Mouse (Mus musculus): ENCODE measurements around the gene Fkbp8. TPM values are rescaled to one million over a fixed set of nuclear protein-coding genes. Genes with fewer than 3 reads are reported as not detected.
A peak's percentile ranks its signal among the peaks of the same experiment; 100 is the strongest.

The Fkbp8 gene
- polyA plus RNA-seq, 1 experiment from 2014 or later: 158 TPM

DNA sequence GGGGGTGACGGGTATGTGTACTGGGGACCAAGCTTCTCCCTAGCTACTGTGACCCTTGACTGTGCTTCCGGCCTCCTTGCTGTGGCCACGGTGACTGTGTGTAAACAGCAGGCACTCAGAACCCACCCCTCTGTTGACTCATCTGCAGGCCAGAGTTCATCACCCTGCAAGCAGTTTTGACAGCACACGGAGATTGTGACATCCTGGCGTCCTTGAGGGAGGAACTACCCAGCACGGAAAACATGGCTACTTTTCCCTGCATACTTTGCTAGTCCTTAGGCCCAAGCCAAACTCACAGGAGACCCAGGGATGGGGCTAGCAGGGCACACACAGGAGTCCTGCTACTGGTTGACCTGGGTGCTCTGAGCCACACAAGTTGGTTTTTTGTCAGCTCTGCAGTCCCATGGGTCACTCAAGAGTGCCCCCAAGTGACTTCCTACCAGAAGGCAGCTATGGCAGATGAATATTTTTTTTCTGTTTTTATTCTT, 16.7 kb downstream of the Fkbp8 start:
- peak; percentile 38 for ATAC-seq (ENCODE audit: low read depth)
- 48% methylated on average over 6 of the region's 6 CpGs for WGBS (ENCODE audit: insufficient replicate concordance)
- no peak overlapping the region for H3K4me3 ChIP-seq (ENCODE audit: low read depth, low read length)
- no peaks in the 10 kb centered on the region for H3K9me3 ChIP-seq (replicated peaks; ENCODE audit: control insufficient read depth, low read length)
- peaks cover 70% of the 10 kb centered on the region for H3K4me1 ChIP-seq (ENCODE audit: control insufficient read depth, low read depth, low read length)
- no peaks in the 10 kb centered on the region for H3K27me3 ChIP-seq (ENCODE audit: control insufficient read depth, insufficient read depth, low read depth, low read length)
- H3K27ac ChIP-seq (ENCODE audit: low read length): peak overlapping the region; percentile 88
- no peak overlapping the region for H3K9ac ChIP-seq (ENCODE audit: low read depth, low read length)
- no peaks in the 10 kb centered on the region for H3K36me3 ChIP-seq (ENCODE audit: control insufficient read depth, insufficient read depth)
- peak overlapping the region; percentile 22 for H3K4me2 ChIP-seq (ENCODE audit: low read depth, low read length)

GRCm38 (mm10) chr8:70546412-70546811, 18.9 kb downstream of the Fkbp8 start:
- Histone ChIP-seq H3K9me3 (replicated peaks; ENCODE audit: control insufficient read depth, low read length) (no peaks in the 10 kb centered on the region), H3K27ac (ENCODE audit: low read length) (no peak overlapping the region)

GRCm38 (mm10) chr8:70547762-70548161, 20.2 kb downstream of the Fkbp8 start:
- H3K36me3 ChIP-seq (ENCODE audit: control insufficient read depth, insufficient read depth): no peaks in the 10 kb centered on the region
- H3K4me1 ChIP-seq (ENCODE audit: control insufficient read depth, low read depth, low read length): peaks cover 66% of the 10 kb centered on the region
- H3K27ac ChIP-seq (ENCODE audit: low read length): 0 out of 2 replicates have a peak overlapping the region, but pooled peaks have one; percentile 23
- no peak overlapping the region for H3K9ac ChIP-seq (ENCODE audit: low read depth, low read length)
- no peaks in the 10 kb centered on the region for H3K27me3 ChIP-seq (ENCODE audit: control insufficient read depth, insufficient read depth, low read depth, low read length)
- no peaks in the 10 kb centered on the region for H3K9me3 ChIP-seq (replicated peaks; ENCODE audit: control insufficient read depth, low read length)
- no peak overlapping the region for H3K4me2 ChIP-seq (ENCODE audit: low read depth, low read length)
- ATAC-seq (ENCODE audit: low read depth): no peak
- H3K4me3 ChIP-seq (ENCODE audit: low read depth, low read length): no peak overlapping the region
- 72% methylated on average over 6 of the region's 6 CpGs for WGBS (ENCODE audit: insufficient replicate concordance)

More at GRCm38 (mm10) chr8:70546412-70546811, 18.9 kb downstream of the Fkbp8 start:
- WGBS (ENCODE audit: insufficient replicate concordance): 47% methylated on average over 4 of the region's 4 CpGs
- no peaks in the 10 kb centered on the region for H3K27me3 ChIP-seq (ENCODE audit: control insufficient read depth, insufficient read depth, low read depth, low read length)
- no peak overlapping the region for H3K9ac ChIP-seq (ENCODE audit: low read depth, low read length)
- H3K4me2 ChIP-seq (ENCODE audit: low read depth, low read length): no peak overlapping the region
- peaks cover 62% of the 10 kb centered on the region for H3K4me1 ChIP-seq (ENCODE audit: control insufficient read depth, low read depth, low read length)
- no peaks in the 10 kb centered on the region for H3K36me3 ChIP-seq (ENCODE audit: control insufficient read depth, insufficient read depth)
- ATAC-seq (ENCODE audit: low read depth): no peak
- no peak overlapping the region for H3K4me3 ChIP-seq (ENCODE audit: low read depth, low read length)

- H3K27ac ChIP-seq (ENCODE audit: low read length): no peak overlapping the region
- H3K4me1 ChIP-seq (ENCODE audit: control insufficient read depth, low read depth, low read length): peaks cover 66% of the 10 kb centered on the region
These were observed 22.1 kb downstream of the Fkbp8 start for GRCm38 (mm10) chr8:70549412-70550184.

GRCm38 (mm10) chr8:70551558-70552161, 24.1 kb downstream of the Fkbp8 start:
- ATAC-seq (ENCODE audit: low read depth): no peak
- Histone ChIP-seq H3K9me3 (replicated peaks; ENCODE audit: control insufficient read depth, low read length) (no peaks in the 10 kb centered on the region), H3K9ac (ENCODE audit: low read depth, low read length) (no peak overlapping the region), H3K27ac (ENCODE audit: low read length) (no peak overlapping the region; the same call in 1 of the 2 replicates), H3K27me3 (ENCODE audit: control insufficient read depth, insufficient read depth, low read depth, low read length) (no peaks in the 10 kb centered on the region), H3K4me2 (ENCODE audit: low read depth, low read length) (no peak overlapping the region), H3K36me3 (ENCODE audit: control insufficient read depth, insufficient read depth) (no peaks in the 10 kb centered on the region; the same call in 1 of the 2 replicates), H3K4me3 (ENCODE audit: low read depth, low read length) (no peak overlapping the region), H3K4me1 (ENCODE audit: control insufficient read depth, low read depth, low read length) (peaks cover 59% of the 10 kb centered on the region)
- 34% methylated on average over 3 of the region's 3 CpGs for WGBS (ENCODE audit: insufficient replicate concordance)

More at GRCm38 (mm10) chr8:70549412-70550184, 22.1 kb downstream of the Fkbp8 start:
- Histone ChIP-seq H3K4me2 (ENCODE audit: low read depth, low read length) (no peak overlapping the region), H3K4me3 (ENCODE audit: low read depth, low read length) (no peak overlapping the region), H3K27me3 (ENCODE audit: control insufficient read depth, insufficient read depth, low read depth, low read length) (no peaks in the 10 kb centered on the region), H3K9me3 (replicated peaks; ENCODE audit: control insufficient read depth, low read length) (no peaks in the 10 kb centered on the region), H3K36me3 (ENCODE audit: control insufficient read depth, insufficient read depth) (no peaks in the 10 kb centered on the region), H3K9ac (ENCODE audit: low read depth, low read length) (no peak overlapping the region)
- no peak for ATAC-seq (ENCODE audit: low read depth)
- 53% methylated on average over 10 of the region's 10 CpGs for WGBS (ENCODE audit: insufficient replicate concordance)

GRCm38 (mm10) chr8:70552836-70553235, 25.3 kb downstream of the Fkbp8 start:
- Histone ChIP-seq H3K36me3 (ENCODE audit: control insufficient read depth, insufficient read depth) (no peaks in the 10 kb centered on the region; the same call in 1 of the 2 replicates), H3K4me1 (ENCODE audit: control insufficient read depth, low read depth, low read length) (peaks cover 66% of the 10 kb centered on the region), H3K4me3 (ENCODE audit: low read depth, low read length) (no peak overlapping the region), H3K4me2 (ENCODE audit: low read depth, low read length) (no peak overlapping the region), H3K9ac (ENCODE audit: low read depth, low read length) (no peak overlapping the region), H3K27me3 (ENCODE audit: control insufficient read depth, insufficient read depth, low read depth, low read length) (no peaks in the 10 kb centered on the region), H3K27ac (ENCODE audit: low read length) (0 out of 2 replicates have a peak overlapping the region, but pooled peaks have one; percentile 7), H3K9me3 (replicated peaks; ENCODE audit: control insufficient read depth, low read length) (no peaks in the 10 kb centered on the region)
- ATAC-seq (ENCODE audit: low read depth): no peak
- 19% methylated on average over 1 of the region's 1 CpGs for WGBS (ENCODE audit: insufficient replicate concordance)

DNA sequence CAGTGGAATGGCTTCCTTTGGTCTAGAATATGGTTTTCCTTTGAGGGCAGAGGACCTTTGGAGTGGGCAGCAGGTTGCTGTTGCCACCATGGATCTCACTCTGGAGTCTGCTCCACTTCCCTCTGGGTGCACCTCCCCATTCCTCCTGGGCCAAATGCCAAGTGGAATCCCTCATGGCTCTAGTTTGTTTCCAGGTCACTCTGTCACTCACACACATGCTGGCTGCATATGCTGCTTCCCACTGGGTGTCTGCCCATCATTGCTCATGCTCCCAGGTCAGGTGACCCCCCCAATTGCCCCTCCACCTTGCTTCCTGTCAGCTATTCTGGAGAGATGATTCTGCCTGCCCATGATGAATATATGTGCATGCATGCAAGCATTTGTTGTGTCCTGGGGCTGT, 26.2 kb downstream of the Fkbp8 start:
- peaks cover 66% of the 10 kb centered on the region for H3K4me1 ChIP-seq (ENCODE audit: control insufficient read depth, low read depth, low read length)
- H3K27me3 ChIP-seq (ENCODE audit: control insufficient read depth, insufficient read depth, low read depth, low read length): no peaks in the 10 kb centered on the region
- 0 out of 2 replicates have a peak, but pooled peaks have one; percentile 16 for ATAC-seq (ENCODE audit: low read depth)
- H3K9ac ChIP-seq (ENCODE audit: low read depth, low read length): no peak overlapping the region
- peak overlapping the region; percentile 57 for H3K27ac ChIP-seq (ENCODE audit: low read length)
- no peaks in the 10 kb centered on the region for H3K9me3 ChIP-seq (replicated peaks; ENCODE audit: control insufficient read depth, low read length)
- H3K36me3 ChIP-seq (ENCODE audit: control insufficient read depth, insufficient read depth): no peaks in the 10 kb centered on the region; the same call in 1 of the 2 replicates
- H3K4me3 ChIP-seq (ENCODE audit: low read depth, low read length): no peak overlapping the region
- H3K4me2 ChIP-seq (ENCODE audit: low read depth, low read length): no peak overlapping the region

- Histone ChIP-seq H3K4me3 (ENCODE audit: low read depth, low read length) (no peak overlapping the region), H3K27ac (ENCODE audit: low read length) (peak overlapping the region; percentile 86), H3K4me1 (ENCODE audit: control insufficient read depth, low read depth, low read length) (peaks cover 75% of the 10 kb centered on the region), H3K36me3 (ENCODE audit: control insufficient read depth, insufficient read depth) (no peaks in the 10 kb centered on the region; the same call in 1 of the 2 replicates), H3K27me3 (ENCODE audit: control insufficient read depth, insufficient read depth, low read depth, low read length) (no peaks in the 10 kb centered on the region), H3K4me2 (ENCODE audit: low read depth, low read length) (no peak overlapping the region; the same call in 1 of the 2 replicates), H3K9me3 (replicated peaks; ENCODE audit: control insufficient read depth, low read length) (no peaks in the 10 kb centered on the region), H3K9ac (ENCODE audit: low read depth, low read length) (no peak overlapping the region)
- peak; percentile 74 for ATAC-seq (ENCODE audit: low read depth)
- 57% methylated on average over 4 of the region's 4 CpGs for WGBS (ENCODE audit: insufficient replicate concordance)
These were observed 27.7 kb downstream of the Fkbp8 start for GRCm38 (mm10) chr8:70555079-70555747.

Data from liver, embryonic 16.5 days (tissue).